Mouse (Mus musculus): ENCODE results near the gene Vmn2r7. TPM values are rescaled to one million over a fixed set of nuclear protein-coding genes. Genes with fewer than 3 reads are reported as not detected.
"Not testable (repeated sequence)": the region's sequence is repeated elsewhere in the genome, so short reads cannot be mapped to it uniquely, and the experiment has no call there.

Gene Vmn2r7
- polyA plus RNA-seq, 1 experiment = not detected

DNA sequence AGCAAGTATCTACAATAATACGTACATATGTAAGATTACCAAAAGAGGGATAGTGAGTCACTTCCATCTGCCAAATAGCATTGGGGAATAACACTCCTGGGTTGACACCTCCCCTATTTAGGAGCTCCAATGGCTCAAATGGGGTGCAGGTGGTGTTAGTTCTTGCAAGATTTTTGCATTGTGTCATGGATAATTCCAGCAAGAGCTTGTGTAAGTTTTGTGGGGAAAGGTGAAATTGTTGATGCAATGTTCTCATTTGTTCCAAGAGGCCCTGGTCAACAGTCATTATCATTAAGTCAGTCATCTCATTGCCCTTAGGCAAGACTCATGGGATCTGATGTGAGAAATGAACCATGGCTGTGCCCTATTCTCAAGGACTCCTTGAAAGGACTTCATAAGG is 61.7 kb downstream of the Vmn2r7 start:
- Histone ChIP-seq H3K4me3 (ENCODE audit: insufficient read depth, low read depth, low read length) (no peak overlapping the region), H3K4me1 (ENCODE audit: control insufficient read depth, insufficient read depth, low read length) (no peaks in the 10 kb centered on the region), H3K27ac (ENCODE audit: insufficient read depth, low read depth, low read length) (no peak overlapping the region)
- 91% methylated on average over 1 of the region's 1 CpGs for WGBS
- TF ChIP-seq CTCF (IDR thresholded peaks at IDR 0.05; ENCODE audit: insufficient read depth, low read depth, low read length) (no peak), POLR2A (IDR thresholded peaks at IDR 0.05; ENCODE audit: insufficient read depth, low read depth, low read length) (no peak)

DNA sequence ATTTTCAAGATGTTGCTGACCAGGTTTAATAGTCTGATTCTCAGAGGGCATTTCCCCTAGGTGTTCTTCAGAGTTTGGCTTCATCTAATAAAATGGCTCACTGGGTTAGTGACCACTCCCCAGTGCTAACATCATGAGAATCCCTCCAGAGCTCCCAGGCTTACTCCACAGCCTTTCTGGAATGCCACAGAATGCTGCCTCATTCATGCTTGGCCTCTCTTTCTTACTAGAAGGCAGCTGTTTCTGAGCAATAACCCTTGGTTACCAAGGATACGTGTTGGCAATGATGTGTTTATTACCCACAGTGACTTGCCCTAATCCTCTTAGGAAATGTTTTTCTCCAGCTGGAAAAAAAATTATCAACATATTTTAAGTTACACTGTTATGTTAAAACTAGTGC is 72.4 kb downstream of the Vmn2r7 start:
- Histone ChIP-seq H3K4me1 (ENCODE audit: control insufficient read depth, insufficient read depth, low read length) (no peaks in the 10 kb centered on the region), H3K4me3 (ENCODE audit: insufficient read depth, low read depth, low read length) (no peak overlapping the region), H3K27ac (ENCODE audit: insufficient read depth, low read depth, low read length) (no peak overlapping the region)
- 58% methylated on average over 1 of the region's 1 CpGs for WGBS
- TF ChIP-seq POLR2A (IDR thresholded peaks at IDR 0.05; ENCODE audit: insufficient read depth, low read depth, low read length) (no peak), CTCF (IDR thresholded peaks at IDR 0.05; ENCODE audit: insufficient read depth, low read depth, low read length) (no peak)

DNA sequence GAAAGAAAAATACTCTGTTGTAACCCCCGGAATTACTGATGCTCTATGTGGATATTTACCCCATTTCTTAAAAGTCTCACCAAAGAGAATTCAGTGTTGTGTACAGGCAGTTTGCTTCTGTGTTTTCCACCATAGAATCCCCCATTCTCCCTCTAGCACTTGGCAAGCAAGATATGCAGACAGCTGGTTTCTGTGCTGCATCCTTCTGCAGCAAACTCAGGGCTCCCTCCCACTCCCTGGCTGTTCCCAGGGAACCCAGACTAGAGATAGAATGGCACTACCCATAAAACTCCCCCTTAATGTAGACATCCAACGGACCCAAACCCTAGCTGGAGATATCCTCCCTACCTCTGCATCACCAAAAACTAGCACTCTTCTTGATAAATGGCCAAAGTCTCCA is 88.4 kb downstream of the Vmn2r7 start:
- Histone ChIP-seq H3K4me3 (ENCODE audit: insufficient read depth, low read depth, low read length) (no peak overlapping the region), H3K4me1 (ENCODE audit: control insufficient read depth, insufficient read depth, low read length) (no peaks in the 10 kb centered on the region), H3K27ac (ENCODE audit: insufficient read depth, low read depth, low read length) (no peak overlapping the region)
- TF ChIP-seq CTCF (IDR thresholded peaks at IDR 0.05; ENCODE audit: insufficient read depth, low read depth, low read length) = no peak
- WGBS = 70% methylated on average over 2 of the region's 2 CpGs

DNA sequence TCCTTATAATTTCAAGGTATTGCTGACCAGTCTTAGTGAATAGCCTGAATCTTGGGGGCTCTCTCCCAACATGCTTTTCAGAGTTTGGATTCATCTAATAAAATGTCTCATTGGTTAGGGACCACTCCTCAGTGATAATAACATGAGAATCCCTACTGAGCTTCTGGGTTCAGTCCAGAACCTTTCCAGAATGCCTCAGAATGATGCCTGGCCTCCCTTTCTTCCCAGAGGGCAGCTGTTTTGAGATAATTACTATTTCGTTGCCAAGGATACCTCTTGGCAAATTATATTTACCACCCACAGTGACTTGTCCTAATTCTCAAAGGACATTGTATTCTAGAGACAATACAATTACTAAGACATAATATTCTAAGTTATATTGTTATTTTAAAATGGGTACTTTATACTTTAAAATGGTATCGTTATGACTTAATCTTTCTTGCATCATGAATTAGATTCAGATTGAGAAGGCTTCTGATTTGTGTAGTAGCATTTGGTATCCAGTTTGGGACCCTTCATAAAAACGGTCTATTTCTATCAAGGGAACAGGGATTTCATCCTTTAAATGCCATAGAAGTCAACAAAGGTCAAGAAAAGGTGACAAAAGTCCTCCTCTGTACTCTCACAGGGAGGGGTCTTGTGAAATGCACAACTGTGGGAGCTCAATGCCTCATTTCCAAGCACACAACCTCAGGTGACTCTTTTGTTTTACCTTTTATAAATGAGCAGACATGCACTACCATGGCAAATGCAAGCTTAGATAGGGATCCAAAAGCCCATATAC is 117.2 kb downstream of the Vmn2r7 start:
- not testable (repeated sequence) for H3K4me1 ChIP-seq (ENCODE audit: control insufficient read depth, insufficient read depth, low read length); H3K27ac ChIP-seq (ENCODE audit: insufficient read depth, low read depth, low read length); H3K4me3 ChIP-seq (ENCODE audit: insufficient read depth, low read depth, low read length)
- WGBS = 39% methylated on average over 3 of the region's 3 CpGs

DNA sequence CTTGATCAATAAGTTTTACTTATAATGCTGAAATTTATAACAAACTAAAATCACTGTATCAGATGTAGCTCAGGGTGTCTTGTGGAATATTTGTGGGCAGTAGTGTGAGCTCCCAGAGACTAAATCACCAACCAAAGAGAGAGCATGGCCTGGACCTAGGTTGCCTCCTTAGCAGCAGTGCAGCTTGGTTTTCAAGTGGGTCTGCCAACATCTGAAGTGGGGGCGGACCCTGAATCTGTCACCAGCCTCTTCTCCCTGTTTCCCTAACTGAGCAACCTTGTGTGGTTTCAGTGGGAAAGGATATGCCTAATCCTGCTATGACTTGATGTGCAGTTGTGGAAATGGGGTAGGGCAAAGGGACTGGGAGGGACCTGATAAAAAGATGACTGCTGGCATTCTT is 118.8 kb downstream of the Vmn2r7 start:
- H3K27ac ChIP-seq (ENCODE audit: insufficient read depth, low read depth, low read length); H3K4me3 ChIP-seq (ENCODE audit: insufficient read depth, low read depth, low read length); H3K4me1 ChIP-seq (ENCODE audit: control insufficient read depth, insufficient read depth, low read length): not testable (repeated sequence)
- 91% methylated on average over 1 of the region's 1 CpGs for WGBS

DNA sequence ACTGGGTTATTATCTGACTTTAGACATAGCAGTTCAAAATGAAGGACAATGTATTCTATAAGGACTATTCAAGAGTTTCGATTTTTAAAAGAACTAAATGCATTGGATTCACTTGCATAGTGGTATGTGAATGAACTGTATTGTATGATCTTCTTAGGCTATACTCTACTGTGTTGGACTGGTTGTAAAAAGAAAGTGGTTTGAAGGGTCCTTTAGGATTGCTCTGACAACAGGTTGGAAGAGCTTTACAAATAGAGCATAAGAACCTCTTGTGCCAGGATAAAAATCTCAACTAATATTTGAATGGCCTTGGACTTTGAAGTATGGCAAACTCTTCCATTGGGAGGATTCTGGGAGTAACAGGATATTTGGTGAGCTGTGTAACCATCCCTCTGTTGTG is 168.5 kb downstream of the Vmn2r7 start:
- H3K4me3 ChIP-seq (ENCODE audit: insufficient read depth, low read depth, low read length); H3K27ac ChIP-seq (ENCODE audit: insufficient read depth, low read depth, low read length); H3K4me1 ChIP-seq (ENCODE audit: control insufficient read depth, insufficient read depth, low read length): not testable (repeated sequence)
- 85% methylated on average over 1 of the region's 1 CpGs for WGBS
